Mouse (Mus musculus): ENCODE measurements around the gene Arl15. TPM values are rescaled to one million over a fixed set of nuclear protein-coding genes. Genes with fewer than 3 reads are reported as not detected.

Gene Arl15
- polyA plus RNA-seq, 1 experiment from 2014 or later = 3.7 TPM

DNA sequence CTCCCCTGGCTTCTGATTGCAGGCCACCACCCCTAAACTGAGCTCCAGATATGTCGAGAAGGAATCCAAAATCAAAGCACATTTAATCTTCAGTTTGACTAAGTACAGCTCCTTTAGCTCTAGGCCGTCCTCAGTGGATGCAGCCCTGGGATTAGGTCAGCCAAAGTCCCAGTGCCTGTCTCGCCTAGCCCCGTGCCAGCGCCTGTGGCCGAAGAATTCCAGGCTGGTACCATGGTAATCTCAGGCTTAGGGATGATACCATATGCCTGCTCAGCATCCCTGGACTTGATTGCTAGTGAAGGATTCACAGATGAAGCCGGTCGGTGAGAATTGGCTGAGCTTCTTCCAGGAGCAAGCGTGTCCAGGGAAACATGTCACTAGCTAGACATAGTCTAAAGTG, 261.4 kb downstream of the Arl15 start:
- WGBS = 79% methylated on average over 9 of the region's 9 CpGs
- ATAC-seq (ENCODE audit: low FRiP score, low TSS enrichment) = no peak
- TF ChIP-seq CTCF (IDR thresholded peaks at IDR 0.05; ENCODE audit: low read depth) = no peak
- no peak for TF ChIP-seq EP300 (optimal IDR thresholded peaks at IDR 0.05)
- no peak overlapping the region for H3K4me3 ChIP-seq (ENCODE audit: low read depth, low read length)
- H3K9me3 ChIP-seq (ENCODE audit: control insufficient read depth, low read length) = no peaks in the 10 kb centered on the region
- no peak overlapping the region for H3K9ac ChIP-seq (ENCODE audit: low read length)
- no peak overlapping the region for H3K4me2 ChIP-seq (replicated peaks; ENCODE audit: low read depth)
- H3K27ac ChIP-seq (replicated peaks) = no peak overlapping the region
- no peaks in the 10 kb centered on the region for H3K36me3 ChIP-seq (ENCODE audit: control insufficient read depth, insufficient read depth, low read length)
- no peaks in the 10 kb centered on the region for H3K4me1 ChIP-seq (replicated peaks; ENCODE audit: control insufficient read depth, insufficient read depth)
- no peak for DNase-seq (ENCODE audit: low spot score)
- H3K27me3 ChIP-seq (ENCODE audit: control insufficient read depth, insufficient read depth, low read length) = no peaks in the 10 kb centered on the region

DNA sequence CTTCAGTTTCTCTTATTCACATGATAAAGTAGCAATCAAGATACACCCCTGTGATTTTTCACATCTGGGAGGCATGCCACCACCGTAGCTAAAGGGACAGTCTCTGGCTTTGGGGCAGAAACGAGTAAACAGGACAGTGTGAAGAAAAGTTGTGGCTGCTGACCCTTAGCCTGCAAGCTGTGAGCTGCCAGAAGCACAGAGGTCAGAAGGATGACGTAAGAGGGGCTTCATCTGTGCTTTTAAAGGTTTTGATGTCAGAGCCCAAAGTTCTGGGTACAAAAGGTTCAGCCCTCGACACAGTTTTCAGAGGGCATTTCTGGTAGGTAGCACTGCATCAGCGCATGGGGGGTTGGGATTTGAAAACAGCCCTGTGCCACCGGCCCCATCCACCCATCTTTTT, 266.0 kb downstream of the Arl15 start:
- DNase-seq (ENCODE audit: low spot score) (no peak), ATAC-seq (ENCODE audit: low FRiP score, low TSS enrichment) (no peak)
- Histone ChIP-seq H3K27ac (replicated peaks) (no peak overlapping the region), H3K27me3 (ENCODE audit: control insufficient read depth, insufficient read depth, low read length) (no peaks in the 10 kb centered on the region), H3K9me3 (ENCODE audit: control insufficient read depth, low read length) (no peaks in the 10 kb centered on the region), H3K4me1 (replicated peaks; ENCODE audit: control insufficient read depth, insufficient read depth) (no peaks in the 10 kb centered on the region), H3K4me2 (replicated peaks; ENCODE audit: low read depth) (no peak overlapping the region), H3K36me3 (ENCODE audit: control insufficient read depth, insufficient read depth, low read length) (no peaks in the 10 kb centered on the region), H3K9ac (ENCODE audit: low read length) (no peak overlapping the region), H3K4me3 (ENCODE audit: low read depth, low read length) (no peak overlapping the region)
- TF ChIP-seq CTCF (IDR thresholded peaks at IDR 0.05; ENCODE audit: low read depth) (no peak), EP300 (optimal IDR thresholded peaks at IDR 0.05) (no peak)
- WGBS = 63% methylated on average over 6 of the region's 6 CpGs

- WGBS = 91% methylated on average over 7 of the region's 7 CpGs
- TF ChIP-seq EP300 (optimal IDR thresholded peaks at IDR 0.05) = no peak
- no peak for TF ChIP-seq CTCF (IDR thresholded peaks at IDR 0.05; ENCODE audit: low read depth)
- H3K9ac ChIP-seq (ENCODE audit: low read length) = no peak overlapping the region
- DNase-seq (ENCODE audit: low spot score) (no peak), ATAC-seq (ENCODE audit: low FRiP score, low TSS enrichment) (no peak)
- no peaks in the 10 kb centered on the region for H3K36me3 ChIP-seq (ENCODE audit: control insufficient read depth, insufficient read depth, low read length)
- H3K4me3 ChIP-seq (ENCODE audit: low read depth, low read length) = no peak overlapping the region
- no peaks in the 10 kb centered on the region for H3K4me1 ChIP-seq (replicated peaks; ENCODE audit: control insufficient read depth, insufficient read depth)
- no peak overlapping the region for H3K27ac ChIP-seq (replicated peaks)
- H3K9me3 ChIP-seq (ENCODE audit: control insufficient read depth, low read length) = no peaks in the 10 kb centered on the region
- H3K27me3 ChIP-seq (ENCODE audit: control insufficient read depth, insufficient read depth, low read length) = no peaks in the 10 kb centered on the region
- H3K4me2 ChIP-seq (replicated peaks; ENCODE audit: low read depth) = no peak overlapping the region
Observed at GRCm38 (mm10) chr13:114061234-114061633, 266.9 kb downstream of the Arl15 start.

DNA sequence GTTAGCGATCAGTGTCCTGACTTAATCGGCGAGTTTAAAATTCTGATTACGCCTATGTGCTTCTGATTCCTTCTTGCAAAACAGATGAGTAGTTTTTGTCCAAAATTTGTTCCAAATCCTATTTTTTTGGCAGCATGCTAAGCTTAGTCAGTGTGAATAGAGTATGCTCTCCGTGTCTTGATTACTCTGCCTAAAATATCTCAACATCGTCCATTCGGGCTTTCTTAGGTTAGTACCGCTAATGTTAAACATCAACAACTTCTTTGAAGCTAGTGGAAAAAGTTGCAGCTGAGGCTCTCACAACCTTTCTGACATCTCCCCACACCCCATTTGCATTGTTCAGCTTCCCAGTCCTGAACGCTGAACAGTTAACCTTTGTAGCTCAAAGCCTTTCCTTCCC, 269.8 kb downstream of the Arl15 start:
- H3K36me3 ChIP-seq (ENCODE audit: control insufficient read depth, insufficient read depth, low read length) = no peaks in the 10 kb centered on the region
- H3K27ac ChIP-seq (replicated peaks) = no peak overlapping the region
- no peak overlapping the region for H3K4me3 ChIP-seq (ENCODE audit: low read depth, low read length)
- ATAC-seq (ENCODE audit: low FRiP score, low TSS enrichment) (no peak), DNase-seq (ENCODE audit: low spot score) (no peak)
- TF ChIP-seq CTCF (IDR thresholded peaks at IDR 0.05; ENCODE audit: low read depth) = no peak
- no peak for TF ChIP-seq EP300 (optimal IDR thresholded peaks at IDR 0.05)
- no peak overlapping the region for H3K9ac ChIP-seq (ENCODE audit: low read length)
- no peaks in the 10 kb centered on the region for H3K9me3 ChIP-seq (ENCODE audit: control insufficient read depth, low read length)
- H3K27me3 ChIP-seq (ENCODE audit: control insufficient read depth, insufficient read depth, low read length) = no peaks in the 10 kb centered on the region
- no peaks in the 10 kb centered on the region for H3K4me1 ChIP-seq (replicated peaks; ENCODE audit: control insufficient read depth, insufficient read depth)
- 65% methylated on average over 9 of the region's 9 CpGs for WGBS
- H3K4me2 ChIP-seq (replicated peaks; ENCODE audit: low read depth) = no peak overlapping the region

DNA sequence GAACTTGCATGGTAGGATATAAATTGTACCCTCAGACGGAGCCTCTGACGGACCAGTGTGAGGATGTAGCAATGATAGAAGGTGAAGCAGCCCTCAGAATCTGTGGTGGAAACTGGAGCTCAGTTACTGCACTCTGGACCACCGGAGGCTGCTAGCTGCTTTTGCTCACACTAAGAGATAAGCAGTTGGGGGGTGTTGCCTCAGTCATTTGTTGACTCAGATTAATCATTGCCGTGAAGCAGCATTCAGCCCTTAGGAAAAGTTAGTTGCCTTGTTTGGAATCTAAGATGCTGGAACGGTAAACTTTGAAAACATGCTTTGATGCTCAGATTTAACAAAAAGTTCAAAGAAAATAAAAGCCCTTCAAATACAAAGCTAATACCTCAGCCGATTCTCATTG, 270.7 kb downstream of the Arl15 start:
- Histone ChIP-seq H3K9me3 (ENCODE audit: control insufficient read depth, low read length) (no peaks in the 10 kb centered on the region), H3K4me1 (replicated peaks; ENCODE audit: control insufficient read depth, insufficient read depth) (no peaks in the 10 kb centered on the region), H3K36me3 (ENCODE audit: control insufficient read depth, insufficient read depth, low read length) (no peaks in the 10 kb centered on the region), H3K9ac (ENCODE audit: low read length) (no peak overlapping the region), H3K4me3 (ENCODE audit: low read depth, low read length) (no peak overlapping the region), H3K27ac (replicated peaks) (no peak overlapping the region), H3K27me3 (ENCODE audit: control insufficient read depth, insufficient read depth, low read length) (no peaks in the 10 kb centered on the region), H3K4me2 (replicated peaks; ENCODE audit: low read depth) (no peak overlapping the region)
- no peak for TF ChIP-seq CTCF (IDR thresholded peaks at IDR 0.05; ENCODE audit: low read depth)
- no peak for TF ChIP-seq EP300 (optimal IDR thresholded peaks at IDR 0.05)
- WGBS = 39% methylated on average over 6 of the region's 6 CpGs
- DNase-seq (ENCODE audit: low spot score) (no peak), ATAC-seq (ENCODE audit: low FRiP score, low TSS enrichment) (no peak)

DNA sequence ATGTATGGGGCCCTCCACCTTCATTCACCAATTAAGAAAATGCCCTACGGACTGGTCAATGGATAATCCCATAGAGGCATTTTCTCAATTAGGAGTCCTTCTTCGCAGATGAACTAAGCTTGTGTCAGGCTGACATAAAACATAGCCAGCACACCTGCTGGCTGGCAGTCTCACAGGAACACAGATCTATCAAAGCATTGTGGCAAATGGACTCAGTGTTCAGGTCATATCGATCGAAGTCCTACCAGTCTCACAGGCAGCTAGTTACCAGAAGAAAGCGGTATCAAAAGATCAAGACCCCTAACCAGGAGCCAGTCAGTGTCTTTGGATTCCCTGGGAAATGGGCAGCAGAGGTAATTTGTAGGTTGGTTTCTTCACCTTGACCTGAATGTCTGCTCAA, 274.1 kb downstream of the Arl15 start:
- 88% methylated on average over 5 of the region's 5 CpGs for WGBS
- no peak overlapping the region for H3K4me3 ChIP-seq (ENCODE audit: low read depth, low read length)
- ATAC-seq (ENCODE audit: low FRiP score, low TSS enrichment) = no peak

More for the DNA sequence above, 274.1 kb downstream of the Arl15 start:
- Histone ChIP-seq H3K9me3 (ENCODE audit: control insufficient read depth, low read length) (no peaks in the 10 kb centered on the region), H3K27me3 (ENCODE audit: control insufficient read depth, insufficient read depth, low read length) (no peaks in the 10 kb centered on the region), H3K27ac (replicated peaks) (no peak overlapping the region), H3K4me1 (replicated peaks; ENCODE audit: control insufficient read depth, insufficient read depth) (no peaks in the 10 kb centered on the region), H3K4me2 (replicated peaks; ENCODE audit: low read depth) (no peak overlapping the region), H3K36me3 (ENCODE audit: control insufficient read depth, insufficient read depth, low read length) (no peaks in the 10 kb centered on the region), H3K9ac (ENCODE audit: low read length) (no peak overlapping the region)
- no peak for DNase-seq (ENCODE audit: low spot score)
- TF ChIP-seq EP300 (optimal IDR thresholded peaks at IDR 0.05) (no peak), CTCF (IDR thresholded peaks at IDR 0.05; ENCODE audit: low read depth) (no peak)
